Mouse (Mus musculus) lung, adult 2 months (tissue): ENCODE results near the gene Tfpt.

Experiments used
- CTCF ChIP-seq: fragments of 200-500 bp; IDR thresholded peaks from 2 replicates; pipeline ENCODE4 v1.5.1; 2011; ENCODE audit warnings: mild to moderate bottlenecking, low read length, control low read depth; ENCODE audit not compliant: insufficient read depth
- POLR2A ChIP-seq: fragments of 200-500 bp; IDR thresholded peaks from 2 replicates; pipeline ENCODE4 v1.6.1; 2011; ENCODE audit warnings: low read depth, mild to moderate bottlenecking, control low read depth, low read length, borderline replicate concordance; ENCODE audit errors: extremely low read depth

DNA sequence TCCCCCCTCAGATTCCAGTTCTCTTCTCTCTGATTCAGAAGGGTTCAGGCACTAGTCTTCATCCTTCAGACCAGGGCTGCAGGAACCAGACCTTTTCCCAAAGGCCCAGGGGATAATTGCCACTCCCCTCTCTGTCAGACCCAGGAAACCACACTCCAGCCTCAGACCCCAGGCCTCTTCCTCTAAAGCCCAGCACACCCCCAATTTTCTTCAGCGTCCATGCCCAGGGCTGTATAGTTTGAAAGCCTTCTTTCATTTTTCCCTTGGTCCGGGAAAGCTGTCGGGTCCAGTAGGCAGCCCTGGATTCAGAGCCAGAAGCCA is 45.5 kb upstream of the Tfpt start:
- TF ChIP-seq POLR2A (no peak), CTCF (no peak)
